In the genomic region with DNA sequence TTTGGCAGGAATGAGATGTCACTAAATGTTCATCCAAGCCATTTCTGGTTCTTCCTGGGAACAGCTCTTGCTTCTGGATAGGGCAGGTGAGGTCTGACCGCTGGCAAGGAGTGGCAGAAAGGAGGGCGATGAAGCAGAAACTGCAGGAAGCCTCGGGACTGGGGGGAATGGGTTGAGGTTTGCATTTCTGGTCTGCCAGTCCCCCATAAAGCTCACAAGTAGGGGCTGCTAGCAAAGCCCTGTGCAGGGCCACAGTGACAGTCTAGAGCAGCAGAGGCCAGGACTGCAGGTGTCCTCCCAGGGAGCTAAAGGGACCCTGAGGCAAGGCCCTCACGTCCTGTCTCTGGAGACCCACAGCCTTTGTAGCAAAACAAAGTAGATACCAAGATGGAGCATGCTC, we compare ENCODE assay signal across 23 mouse cellular contexts.
"Had no signal": no experiment of that assay in that cellular context is flagged by ENCODE, and none has a peak within 500 bp of the region (broad histone marks: within the 10 kb centered on the region; RNA-seq: fewer than 3 reads in every experiment).

No protein-coding gene starts in this region.

- H3K36me3 ChIP-seq: hindbrain, embryonic 10.5 days; hindbrain, embryonic 13.5 days; hindbrain, embryonic 15.5 days; kidney, embryonic 15.5 days; limb, embryonic 13.5 days; limb, embryonic 15.5 days had no signal

- H3K27ac ChIP-seq: gastrocnemius, adult 2 months; heart, adult 2 months; hindbrain, embryonic 10.5 days; hindbrain, embryonic 13.5 days; hindbrain, embryonic 15.5 days; hindbrain, postnatal 0 days; kidney, embryonic 15.5 days; kidney, postnatal 0 days; limb, embryonic 13.5 days; limb, embryonic 15.5 days had no signal

- H3K4me3 ChIP-seq: gastrocnemius, adult 2 months; heart, adult 2 months; hindbrain, embryonic 10.5 days; hindbrain, embryonic 13.5 days; hindbrain, embryonic 15.5 days; kidney, embryonic 15.5 days; limb, embryonic 13.5 days; limb, embryonic 15.5 days had no signal

- H3K27me3 ChIP-seq: hindbrain, embryonic 15.5 days had no signal

- ATAC-seq: hindbrain, postnatal 0 days; intestine, embryonic 16.5 days had no signal

- DNase-seq: gastrocnemius, adult 2 months; gastrocnemius, postnatal 10 days; gastrocnemius, postnatal 25 days; heart, adult 2 months; heart, postnatal 10 days; heart, postnatal 4 days; kidney, adult 11 months; kidney, adult 2 months; kidney, adult 9 months; kidney, postnatal 14 days; kidney, postnatal 36 days; layer of hippocampus, adult 9-11 months; layer of hippocampus, postnatal 36 days; left cerebral cortex, postnatal 4 days had no signal
